Mouse (Mus musculus) liver, adult 2 months (tissue): ENCODE measurements around the gene Slc16a2.
A peak's percentile ranks its signal among the peaks of the same experiment; 100 is the strongest.

ENCODE experiments used
- CTCF ChIP-seq: fragments of 200-500 bp; IDR thresholded peaks from 2 replicates; pipeline ENCODE4 v1.5.1; 2011; ENCODE audit warnings: low read depth, low read length, control low read depth
- POLR2A ChIP-seq: fragments of 200-500 bp; IDR thresholded peaks from 2 replicates; pipeline ENCODE4 v1.6.1; 2011; ENCODE audit warnings: low read length, control low read depth; ENCODE audit not compliant: insufficient read depth; ENCODE audit errors: extremely low read depth

DNA sequence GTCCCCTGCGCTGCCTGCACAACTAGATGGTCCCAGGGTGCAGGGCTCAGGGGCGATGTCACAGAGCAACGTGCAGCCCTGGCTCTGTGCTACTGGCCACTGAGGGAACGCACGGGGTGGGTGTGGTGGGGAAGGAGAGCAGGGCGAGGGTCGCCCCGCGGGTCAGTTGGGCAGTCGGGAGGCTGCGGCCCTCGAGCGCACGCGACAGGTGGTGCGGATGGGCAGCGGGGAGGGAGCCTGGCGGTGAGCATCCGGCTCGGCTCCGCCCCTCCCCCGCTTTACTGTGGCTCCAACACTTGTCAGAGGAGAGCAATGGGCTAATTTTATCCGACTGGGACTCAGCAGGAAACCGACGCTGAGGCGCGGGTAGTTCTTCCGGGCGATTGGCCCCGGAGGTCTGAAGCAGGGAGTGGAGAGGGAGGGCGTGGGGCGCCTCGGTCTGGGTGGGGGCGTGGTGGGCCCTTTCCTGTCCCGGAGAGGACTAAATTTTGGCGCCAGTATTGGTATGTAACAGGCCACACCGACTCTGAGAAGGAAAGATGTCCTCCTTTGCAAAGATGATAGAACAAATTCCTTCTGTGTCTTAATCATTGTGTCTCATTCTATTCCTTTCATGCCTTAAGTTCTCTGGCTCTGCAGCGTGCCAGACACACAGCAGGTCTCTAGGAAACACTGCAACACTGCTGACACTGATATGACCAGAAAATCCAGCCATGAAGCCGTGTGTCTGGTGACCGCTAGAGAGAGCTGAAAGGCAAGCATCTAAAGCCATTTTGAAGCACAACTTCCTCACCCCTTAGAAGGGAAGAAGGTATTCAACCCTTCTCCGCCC is 126.4 kb downstream of the Slc16a2 start:
- no peak for TF ChIP-seq POLR2A
- peak; percentile 44 for TF ChIP-seq CTCF
